10 mouse cellular contexts compared by ENCODE assay signal in the genomic region with DNA sequence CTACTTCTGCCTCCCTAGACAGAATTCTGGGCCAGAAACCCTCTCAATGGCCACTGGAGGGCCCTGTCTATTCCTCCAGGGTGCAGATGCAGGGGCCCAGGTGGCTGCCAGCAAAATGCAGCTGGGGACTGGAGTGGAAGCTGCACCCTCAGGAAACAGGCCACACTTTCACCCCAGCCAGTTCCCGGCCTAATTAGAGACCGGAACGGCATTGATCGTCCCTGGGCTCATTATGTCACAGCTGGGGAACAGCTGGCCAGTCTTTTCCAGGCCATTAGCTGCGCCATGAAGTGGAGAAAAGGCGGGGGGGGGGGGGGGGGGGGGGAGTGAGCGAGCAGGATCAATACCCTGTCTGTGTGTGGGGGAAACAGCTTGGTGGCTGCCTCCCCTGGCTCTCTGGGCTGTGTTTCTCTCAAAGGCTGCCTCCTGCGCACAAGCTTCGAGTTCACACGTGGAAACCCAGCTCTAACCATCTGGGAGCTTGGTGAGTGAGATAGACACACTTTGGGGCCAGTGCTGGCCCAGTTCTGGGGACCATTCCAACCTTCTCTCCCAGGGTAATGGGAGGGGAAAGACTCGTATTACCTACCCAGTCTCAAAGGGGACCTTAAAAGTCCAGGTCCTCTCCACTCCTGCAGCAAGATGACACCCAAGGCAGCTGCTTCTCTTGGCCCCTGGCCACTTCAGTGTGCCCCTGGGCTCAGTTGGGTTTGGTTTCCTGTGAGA. TPM values are rescaled to one million over a fixed set of nuclear protein-coding genes. Genes with fewer than 3 reads are reported as not detected.
DNase-seq lines count a peak whose midpoint lies in the region; ATAC-seq lines count a peak whose summit lies in the region.
"Had no signal": no experiment of that assay in that cellular context is flagged by ENCODE, and none has a peak within 500 bp of the region (broad histone marks: within the 10 kb centered on the region; RNA-seq: fewer than 3 reads in every experiment).

No protein-coding gene starts in this region.

- intact Hi-C loops in left cerebral cortex, postnatal 14 days (cut with DNase I) = no loop called here
- intact Hi-C loops in heart, postnatal 10 days (cut with DNase I) = loop anchor here (5.0 kb wide), 1 partner anchor 91 kb away; the partner anchor contains the start of gene Psma5

- H3K4me2 ChIP-seq in embryonic facial prominence, embryonic 15.5 days (replicated peaks) = no peak overlapping the region
- H3K4me2 ChIP-seq: heart, embryonic 13.5 days had no signal

- H3K4me1 ChIP-seq in embryonic facial prominence, embryonic 15.5 days = peaks cover 34% of the 10 kb centered on the region

- peak overlapping the region; percentile 56; the same call in 1 of the 2 replicates for H3K27ac ChIP-seq in embryonic facial prominence, embryonic 15.5 days (replicated peaks)
- H3K27ac ChIP-seq: heart, embryonic 13.5 days had no signal

- no peaks in the 10 kb centered on the region for H3K36me3 ChIP-seq in embryonic facial prominence, embryonic 15.5 days
- H3K36me3 ChIP-seq: heart, embryonic 13.5 days had no signal

- H3K27me3 ChIP-seq in embryonic facial prominence, embryonic 15.5 days = no peaks in the 10 kb centered on the region

- H3K9me3 ChIP-seq in embryonic facial prominence, embryonic 15.5 days (replicated peaks) = no peaks in the 10 kb centered on the region
- H3K9me3 ChIP-seq: heart, embryonic 13.5 days had no signal

- WGBS in embryonic facial prominence, embryonic 15.5 days = 8% methylated on average over 11 of the region's 11 CpGs

- peak; percentile 53 to 79 for DNase-seq in left cerebral cortex, postnatal 14 days (ENCODE audit: low spot score in 2 of 2)
- DNase-seq in left cerebral cortex, adult 18-20 months (ENCODE audit: low spot score in 2 of 2) = no peak
- peak; percentile 69 for DNase-seq in heart, postnatal 10 days
- DNase-seq in kidney, postnatal 36 days = peak; percentile 39 to 48
- DNase-seq in mesoderm, embryonic 11.5 days (ENCODE audit: low read depth, low spot score) = peak; percentile 82
- DNase-seq in thymus, postnatal 10 days (ENCODE audit: low spot score in 2 of 2) = peak; percentile 51 to 59
- no peak for DNase-seq in urinary bladder, postnatal 14 days (ENCODE audit: low spot score)

- ATAC-seq in embryonic facial prominence, embryonic 15.5 days (ENCODE audit: insufficient number of reproducible peaks, low FRiP score, low TSS enrichment, low read depth) = peak; percentile 48
- ATAC-seq: Patski had no signal

- no peak overlapping the region for H3K4me3 ChIP-seq in embryonic facial prominence, embryonic 15.5 days (replicated peaks)
- H3K4me3 ChIP-seq: heart, embryonic 13.5 days had no signal

- no peak overlapping the region for H3K9ac ChIP-seq in embryonic facial prominence, embryonic 15.5 days
- H3K9ac ChIP-seq: heart, embryonic 13.5 days had no signal

RNA-seq across cellular contexts. Expression of gene Gpr61, which starts 12.0 kb away (rescaled TPM):
- 10 to 100 TPM; 19.7 to 21.0 TPM for total RNA-seq in left cerebral cortex, postnatal 14 days (2021)
- 10 to 100 TPM; 18.4 to 22.3 TPM for total RNA-seq in left cerebral cortex, adult 18-20 months (2021)
- 0.11 and 0.25 TPM in 2 replicates for polyA plus RNA-seq in embryonic facial prominence, embryonic 15.5 days (2015; fragmentation: Nextera tagmentation; extraction: Ambion mirVana)
- not detected for total RNA-seq in heart, postnatal 10 days (2021)
- polyA plus RNA-seq: heart, embryonic 13.5 days had no signal

RNA-seq across cellular contexts. Expression of gene Amigo1, which starts 19.5 kb away (rescaled TPM):
- 10 to 100 TPM; 55.3 to 57.7 TPM for total RNA-seq in left cerebral cortex, postnatal 14 days (2021)
- total RNA-seq in left cerebral cortex, adult 18-20 months (2021) = 10 to 100 TPM; 78.2 to 79.7 TPM
- 6.3 and 6.8 TPM in 2 replicates for polyA plus RNA-seq in embryonic facial prominence, embryonic 15.5 days (2015; fragmentation: Nextera tagmentation; extraction: Ambion mirVana)
- total RNA-seq in heart, postnatal 10 days (2021) = 10 to 100 TPM in 1 of 2 experiments, 1 to 10 TPM in 1; 6.9 to 11.8 TPM

RNA-seq across cellular contexts. Expression of gene Gnai3, which starts 20.7 kb away (rescaled TPM):
- 10 to 100 TPM; 31.1 to 34.1 TPM for total RNA-seq in left cerebral cortex, postnatal 14 days (2021)
- total RNA-seq in left cerebral cortex, adult 18-20 months (2021) = 10 to 100 TPM; 29.0 to 30.4 TPM
- polyA plus RNA-seq in embryonic facial prominence, embryonic 15.5 days (2015; fragmentation: Nextera tagmentation; extraction: Ambion mirVana) = 154 and 161 TPM in 2 replicates
- 10 to 100 TPM; 35.1 to 37.9 TPM for total RNA-seq in heart, postnatal 10 days (2021)

RNA-seq across cellular contexts. Expression of gene Cyb561d1, which starts 34.4 kb away (rescaled TPM):
- 10 to 100 TPM; 13.7 to 14.7 TPM for total RNA-seq in left cerebral cortex, postnatal 14 days (2021)
- total RNA-seq in left cerebral cortex, adult 18-20 months (2021) = 10 to 100 TPM; 20.6 to 21.4 TPM
- 2.8 and 3.0 TPM in 2 replicates for polyA plus RNA-seq in embryonic facial prominence, embryonic 15.5 days (2015; fragmentation: Nextera tagmentation; extraction: Ambion mirVana)
- 1 to 10 TPM; 5.7 to 6.2 TPM for total RNA-seq in heart, postnatal 10 days (2021)

RNA-seq across cellular contexts. Expression of gene Atxn7l2, which starts 44.1 kb away (rescaled TPM):
- 10 to 100 TPM; 22.5 to 23.0 TPM for total RNA-seq in left cerebral cortex, postnatal 14 days (2021)
- 10 to 100 TPM; 22.9 to 27.9 TPM for total RNA-seq in left cerebral cortex, adult 18-20 months (2021)
- 18.4 and 20.4 TPM in 2 replicates for polyA plus RNA-seq in embryonic facial prominence, embryonic 15.5 days (2015; fragmentation: Nextera tagmentation; extraction: Ambion mirVana)
- total RNA-seq in heart, postnatal 10 days (2021) = 1 to 10 TPM; 4.5 TPM

Comparison
In these comparisons a context has a peak if more than half of its experiments do, and no peak if none do; other contexts are left out.
1. DNase-seq: peak in left cerebral cortex, postnatal 14 days (2 of 2), heart, postnatal 10 days (2 of 2), kidney, postnatal 36 days (2 of 2), mesoderm, embryonic 11.5 days (single experiment) and thymus, postnatal 10 days (2 of 2); none in left cerebral cortex, adult 18-20 months (0 of 2) and urinary bladder, postnatal 14 days (single experiment).
2. RNA of gene Gpr61, which starts 12.0 kb away (total RNA-seq): 18.4 to 22.3 TPM in left cerebral cortex, adult 18-20 months and 19.7 to 21.0 TPM in left cerebral cortex, postnatal 14 days; not detected in heart, postnatal 10 days; every median in the first group is over 10 times any median in the second.
3. RNA of gene Amigo1, which starts 19.5 kb away (total RNA-seq): 78.2 to 79.7 TPM in left cerebral cortex, adult 18-20 months and 55.3 to 57.7 TPM in left cerebral cortex, postnatal 14 days; 6.9 to 11.8 TPM in heart, postnatal 10 days; every median in the first group is over 4 times any median in the second.